Mouse (Mus musculus) liver, embryonic 14.5 days (tissue): ENCODE data around the gene Hist1h3f.
A peak's percentile ranks its signal among the peaks of the same experiment; 100 is the strongest.
"Not testable (repeated sequence)": the region's sequence is repeated elsewhere in the genome, so short reads cannot be mapped to it uniquely, and the experiment has no call there.

Experiments
- CTCF ChIP-seq: IDR thresholded peaks from 2 replicates; pipeline ENCODE4 v1.5.1; 2016; ENCODE audit warnings: antibody characterized with exemption, low read depth, control low read depth
- EP300 ChIP-seq: IDR thresholded peaks from 2 replicates; pipeline ENCODE4 v1.6.1; 2016; ENCODE audit warnings: antibody characterized with exemption, low read depth

GRCm38 (mm10) chr13:23561883-23562659 lies 18.2 kb downstream of the Hist1h3f start, which contains the start of gene Hist1h3e:
- TF ChIP-seq CTCF = not testable (repeated sequence)
- peak; percentile 72 for TF ChIP-seq EP300
